Mouse (Mus musculus) heart, postnatal 14 days (tissue): ENCODE results near the gene Nr2f1. TPM values are rescaled to one million over a fixed set of nuclear protein-coding genes. Genes with fewer than 3 reads are reported as not detected.

Source experiments
- DNase-seq, 2 experiments: peaks; one replicate each; pipeline ENCODE4 v3.0.0; 2021 to 2022
- intact Hi-C: fragments of 180-260 bp; cut with DNase I; formaldehyde crosslinking; loops from one replicate; pipeline ENCODE4 v1.15.1; 2025
- total RNA-seq, 2 experiments: library from RNA; stranded (reverse); gene quantifications; 2 replicates each; pipeline ENCODE4 v1.2.3; 2021

The Nr2f1 gene
- total RNA-seq, 2 experiments from 2014 or later: 3.8 to 4.9 TPM

GRCm38 (mm10) chr13:78181930-78182558, 17.5 kb downstream of the Nr2f1 start:
- intact Hi-C loops: loop anchor here (10.0 kb wide), 2 partner anchors 317 to 1337 kb away; no protein-coding TSS in a partner anchor
- no peak for DNase-seq

DNA sequence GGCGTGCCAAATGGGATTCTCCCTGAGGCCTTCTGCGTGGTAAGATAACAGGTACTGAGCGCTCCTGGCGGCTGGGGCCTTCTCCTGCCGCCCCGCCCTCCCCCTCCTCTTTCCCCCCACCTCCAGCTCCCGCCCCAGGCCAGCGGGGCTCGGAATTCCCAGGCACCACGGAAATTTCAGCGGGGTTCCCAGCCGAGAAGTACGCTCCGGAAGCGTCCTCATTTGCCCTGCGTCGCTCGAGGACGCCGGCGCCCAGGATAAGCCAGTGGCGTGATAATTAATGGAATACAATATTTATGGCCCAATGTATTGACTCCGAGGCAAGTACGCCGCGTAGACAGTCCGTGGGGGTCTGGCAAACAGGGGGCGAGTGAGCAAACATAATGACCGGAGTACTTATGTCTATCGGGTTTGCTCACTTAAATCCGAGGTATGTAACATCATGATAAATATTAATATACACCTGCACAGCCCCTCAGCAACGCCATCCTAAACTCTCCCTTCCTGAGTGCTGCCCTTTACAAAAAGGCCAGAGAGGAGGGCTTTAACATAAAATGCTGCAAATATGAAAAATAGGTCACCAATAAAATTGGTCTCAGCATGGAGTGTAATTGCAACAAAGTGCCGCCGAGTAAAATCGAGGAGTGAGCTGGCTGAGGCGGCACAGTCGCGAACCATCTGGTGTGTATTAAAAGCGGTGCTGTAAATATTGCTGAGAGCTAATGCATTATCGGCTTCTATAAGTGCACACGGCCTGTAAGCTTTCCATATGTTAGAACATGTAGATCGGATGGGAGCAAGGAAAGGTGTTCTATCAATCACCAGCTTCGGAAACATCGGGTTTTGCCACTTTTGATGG, 18.3 kb downstream of the Nr2f1 start:
- intact Hi-C loops: loop anchor here (10.0 kb wide), 2 partner anchors 316 to 1336 kb away; no protein-coding TSS in a partner anchor

DNA sequence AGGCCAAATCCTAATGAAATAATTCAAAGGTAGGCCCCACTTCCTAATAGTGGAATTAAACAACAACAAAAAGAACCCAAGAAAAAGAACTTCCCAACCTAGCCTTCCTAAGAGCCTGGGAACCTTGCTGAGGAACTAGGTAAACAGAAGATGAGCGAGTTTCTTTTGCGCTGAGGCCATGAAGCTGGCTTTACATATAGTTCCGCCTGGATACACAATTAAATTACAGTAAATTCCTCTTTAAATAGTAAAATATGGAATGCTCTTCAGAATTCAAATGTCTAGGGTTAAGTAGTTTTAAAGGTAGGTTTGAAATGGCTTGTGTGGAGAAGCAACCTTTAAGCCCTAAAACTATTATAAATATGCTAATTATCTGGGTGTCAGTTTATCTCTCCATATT, 19.3 kb downstream of the Nr2f1 start:
- intact Hi-C loops: loop anchor here (10.0 kb wide), 2 partner anchors 315 to 1335 kb away; no protein-coding TSS in a partner anchor

More for the DNA sequence above, 18.3 kb downstream of the Nr2f1 start:
- DNase-seq: no peak

GRCm38 (mm10) chr13:78179312-78180097, 20.1 kb downstream of the Nr2f1 start:
- DNase-seq: no peak
- intact Hi-C loops: loop anchor here (10.0 kb wide), 2 partner anchors 315 to 1335 kb away; no protein-coding TSS in a partner anchor

More for the DNA sequence above, 19.3 kb downstream of the Nr2f1 start:
- DNase-seq: no peak

DNA sequence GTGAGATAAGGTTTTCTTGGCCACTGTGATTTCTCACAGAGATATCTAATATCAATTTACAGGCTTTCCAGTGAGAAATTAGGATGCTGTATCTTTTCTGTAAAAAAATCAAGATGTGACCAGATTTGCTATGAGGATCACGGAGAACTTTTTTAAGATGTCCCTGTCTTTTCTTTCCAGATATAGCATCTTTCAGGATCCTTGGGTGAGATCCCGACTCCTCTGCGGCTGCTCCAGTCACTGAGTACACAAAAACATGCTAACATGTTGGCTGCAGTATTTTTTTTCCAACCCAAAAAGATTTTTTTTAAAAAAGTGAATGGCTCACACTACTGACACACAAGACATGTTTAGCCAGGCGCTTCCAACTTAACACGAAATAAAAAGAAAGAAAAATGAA, 20.8 kb downstream of the Nr2f1 start:
- intact Hi-C loops: no loop called here
- DNase-seq: no peak

- intact Hi-C loops: no loop called here
- DNase-seq: no peak
Measured at GRCm38 (mm10) chr13:78178021-78178420, 21.5 kb downstream of the Nr2f1 start.

DNA sequence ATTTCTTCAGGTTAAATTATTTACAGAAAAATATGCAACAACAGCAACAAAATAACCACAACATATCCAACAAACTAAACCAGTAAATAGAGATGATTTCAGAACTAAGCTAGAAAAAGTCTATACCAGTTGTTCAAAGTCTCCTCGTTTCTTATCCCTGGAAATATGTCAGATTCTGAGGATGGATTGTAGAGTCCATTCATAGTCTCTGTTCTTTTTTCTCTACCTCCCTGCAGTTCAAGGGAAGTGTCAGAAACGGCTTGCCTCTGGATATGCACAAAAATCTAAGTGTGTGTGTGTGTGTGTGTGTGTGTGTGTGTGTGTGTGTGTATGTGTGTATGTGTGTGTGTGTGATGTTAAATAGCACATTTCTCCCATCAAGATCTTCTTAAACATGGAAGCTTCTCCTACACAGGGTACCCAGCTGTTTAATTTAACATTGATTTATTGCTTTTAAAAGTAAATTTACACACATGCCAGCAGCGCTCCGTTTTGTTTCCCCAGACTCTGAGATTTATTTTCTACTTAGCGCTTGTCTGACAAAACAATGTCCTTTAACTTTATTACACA, 22.1 kb downstream of the Nr2f1 start:
- no peak for DNase-seq
- intact Hi-C loops: no loop called here

DNA sequence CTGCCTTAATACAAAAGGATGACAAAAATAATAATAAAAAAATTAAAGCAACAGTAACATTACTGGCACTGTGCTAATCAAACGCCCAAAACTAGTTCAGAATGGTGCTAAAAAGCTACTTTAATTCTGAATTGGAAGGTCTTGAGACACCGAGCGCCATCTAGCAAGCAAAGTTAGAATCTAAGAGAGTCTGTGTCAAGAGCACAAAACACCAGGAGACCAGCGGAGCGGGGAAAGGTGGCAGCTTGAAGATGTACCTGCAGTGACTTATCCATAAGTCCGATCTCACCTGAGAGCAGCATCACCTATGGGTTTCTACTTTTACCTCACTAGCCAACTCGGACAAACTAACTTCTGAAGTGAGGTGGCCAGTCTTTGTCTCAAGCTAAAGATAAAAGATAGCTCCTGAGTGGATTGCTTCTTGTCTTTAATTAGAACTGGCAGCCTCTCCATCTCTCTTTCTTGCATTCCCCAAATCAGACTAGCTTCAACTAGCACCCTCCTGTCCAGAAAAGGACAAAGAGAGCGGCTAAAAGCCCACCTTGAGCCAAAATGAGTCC, 23.7 kb downstream of the Nr2f1 start:
- peak in 1 of 2 experiments; percentile 23 for DNase-seq
- intact Hi-C loops: no loop called here

DNA sequence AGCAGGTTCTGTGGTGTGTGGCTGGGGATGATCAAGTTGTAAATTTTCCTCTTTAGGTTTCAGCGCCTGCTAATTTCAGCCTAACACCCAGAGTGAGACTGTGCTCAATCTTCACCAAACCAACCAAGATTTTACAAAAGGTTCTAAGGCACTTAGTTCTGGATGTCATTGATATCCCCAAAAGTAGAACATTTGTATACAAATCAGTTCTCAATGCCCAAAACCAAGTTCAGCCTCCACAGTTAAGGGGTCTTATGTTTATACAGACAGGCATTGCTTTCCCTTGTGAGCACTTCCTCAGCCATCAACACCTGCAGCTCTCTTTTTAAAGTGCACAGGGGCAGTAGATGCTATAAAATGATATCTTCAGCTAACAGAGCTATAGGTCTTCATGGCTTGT, 24.7 kb downstream of the Nr2f1 start:
- no peak for DNase-seq
- intact Hi-C loops: no loop called here

DNA sequence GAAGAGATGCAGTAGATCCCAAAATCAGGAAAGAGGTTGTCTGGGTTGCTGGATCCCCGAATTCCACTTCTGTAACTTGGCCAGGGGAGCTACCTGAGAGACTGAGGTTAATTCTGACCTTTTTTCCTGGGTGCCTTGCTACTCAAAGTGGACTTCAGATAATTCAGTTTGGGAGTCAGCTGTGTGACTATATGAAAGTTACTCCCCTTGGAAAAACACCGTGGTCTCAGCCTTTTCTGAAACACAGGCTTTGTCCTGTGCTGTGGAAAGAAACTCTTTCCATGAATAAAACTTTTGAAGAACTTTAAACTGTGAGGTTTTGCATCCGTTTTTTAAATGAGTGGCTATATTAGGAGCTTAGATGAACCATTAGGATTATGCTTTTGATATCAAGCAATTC, 25.4 kb downstream of the Nr2f1 start:
- intact Hi-C loops: no loop called here
- no peak for DNase-seq

DNA sequence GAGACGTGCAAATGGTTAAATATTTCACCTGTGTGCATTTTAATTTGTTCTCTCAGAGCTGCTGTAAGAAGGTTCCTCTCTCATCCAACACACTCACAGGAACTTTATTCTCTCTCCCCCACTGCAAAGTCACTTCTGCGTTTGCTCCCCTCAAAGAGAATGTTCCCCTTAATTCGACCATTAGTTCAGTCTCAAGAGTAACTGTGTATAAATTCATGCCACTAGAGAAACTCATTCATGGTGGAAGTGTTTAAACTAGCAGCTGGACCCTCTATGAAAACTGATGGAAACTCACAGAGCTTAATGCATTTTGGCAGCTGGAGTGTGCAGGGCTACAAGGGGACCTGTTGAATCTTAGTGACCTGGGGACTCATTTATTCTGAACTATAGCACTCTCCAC, 26.7 kb downstream of the Nr2f1 start:
- intact Hi-C loops: no loop called here
- DNase-seq: no peak

- intact Hi-C loops: no loop called here
- no peak for DNase-seq
Measured at GRCm38 (mm10) chr13:78171984-78172636, 27.4 kb downstream of the Nr2f1 start.

GRCm38 (mm10) chr13:78171320-78171719, 28.2 kb downstream of the Nr2f1 start:
- peak; percentile 41 to 45 for DNase-seq
- intact Hi-C loops: no loop called here

DNA sequence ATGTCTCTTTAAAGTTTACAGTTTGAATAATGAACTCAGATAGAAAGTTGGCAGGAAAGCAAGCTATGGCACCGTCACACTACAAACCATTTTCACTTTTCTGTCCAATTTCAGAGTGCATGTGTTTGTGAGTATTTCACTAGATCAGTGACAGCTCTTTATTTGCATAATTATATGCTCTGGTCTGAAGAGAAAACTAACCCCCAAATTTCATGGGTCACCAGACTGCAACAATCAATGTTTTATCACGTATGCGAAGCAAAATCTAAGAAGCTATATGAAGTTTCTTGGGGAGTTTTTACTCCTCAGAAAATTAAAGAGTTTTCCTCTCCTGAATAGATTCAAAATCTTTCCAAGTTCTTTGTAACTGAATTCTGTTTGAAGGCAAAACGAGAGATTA, 31.4 kb downstream of the Nr2f1 start:
- no peak for DNase-seq
- intact Hi-C loops: no loop called here

DNA sequence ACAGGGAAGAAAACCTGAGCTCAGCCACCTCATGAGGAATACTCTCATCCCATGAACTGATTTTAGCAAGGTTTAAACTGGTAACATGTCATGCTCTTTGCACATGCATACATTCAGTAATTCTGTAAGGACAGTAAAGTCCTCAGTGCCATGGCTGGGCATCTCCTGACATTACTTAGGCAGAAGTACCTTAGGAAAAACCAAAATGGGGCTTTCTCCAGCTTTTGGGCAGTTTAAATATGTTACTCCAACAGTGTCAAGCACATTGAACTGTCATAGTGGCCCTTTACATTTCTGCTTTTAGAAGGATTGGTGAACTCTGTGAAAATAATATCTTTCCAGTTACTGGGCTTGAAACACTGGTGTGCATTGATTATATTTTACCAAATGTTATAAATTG, 34.6 kb downstream of the Nr2f1 start:
- no peak for DNase-seq
- intact Hi-C loops: no loop called here

DNA sequence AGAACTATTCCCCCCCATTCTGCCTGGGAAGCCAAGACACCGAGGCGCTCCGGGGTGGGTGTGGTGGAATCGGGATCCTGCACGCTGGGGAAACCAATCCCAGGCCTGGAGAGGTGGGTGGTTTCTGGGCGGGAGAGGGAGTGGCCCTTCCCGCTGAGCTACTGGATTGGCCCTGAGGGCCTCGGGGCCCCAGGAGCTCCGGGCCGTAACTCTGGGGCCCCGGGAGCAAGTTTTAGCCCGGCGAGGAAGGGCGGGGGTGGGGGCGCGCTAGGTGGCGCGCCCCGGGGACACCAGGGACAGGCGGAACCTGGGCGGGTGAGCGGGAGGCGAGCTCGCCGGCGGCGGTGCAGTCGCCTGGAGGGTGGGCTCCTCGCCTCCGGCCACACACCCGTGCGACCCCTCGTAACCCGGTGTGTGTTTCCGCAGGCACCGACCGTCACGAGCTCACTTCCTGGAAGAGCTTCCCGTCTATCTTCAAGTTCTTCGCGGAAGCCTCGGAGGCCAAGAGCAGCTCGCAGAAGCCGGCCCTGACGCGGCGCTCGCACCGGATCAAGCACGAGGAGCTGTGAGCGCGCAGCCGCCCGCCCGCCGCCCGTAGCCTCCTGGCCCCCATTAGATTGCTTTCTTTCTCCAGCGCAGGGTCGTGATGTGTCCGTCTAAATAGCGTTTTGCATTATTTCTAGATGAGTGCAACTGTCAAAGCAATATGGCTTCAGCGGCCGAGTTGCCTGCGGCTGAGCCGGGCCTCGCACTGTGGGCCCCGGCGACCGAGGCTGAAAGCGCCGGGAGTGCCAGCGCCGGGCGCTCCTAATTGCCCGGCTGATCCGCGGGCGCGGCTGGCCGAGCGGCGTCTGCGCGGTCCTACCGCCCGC, 36.2 kb downstream of the Nr2f1 start:
- intact Hi-C loops: no loop called here
- peak; percentile 52 to 57 for DNase-seq

DNA sequence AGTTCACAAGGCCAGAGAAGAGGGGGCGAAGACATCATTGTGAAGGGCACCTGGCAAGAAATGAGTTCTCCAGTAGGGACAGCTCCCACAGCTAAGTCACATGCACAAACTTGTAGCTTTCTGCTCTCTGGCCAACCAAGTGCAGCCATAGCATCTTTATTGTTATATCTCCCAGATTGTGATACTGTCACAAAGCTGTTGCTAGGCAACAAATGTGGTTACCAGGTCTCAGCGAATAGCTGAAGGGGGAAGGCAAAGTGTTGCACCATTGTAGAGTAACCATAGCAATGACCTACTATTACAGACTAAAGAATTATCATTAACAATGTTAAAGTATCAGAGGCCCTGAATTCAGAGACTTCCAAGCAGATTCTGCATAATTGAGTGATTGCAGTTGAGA, 37.4 kb downstream of the Nr2f1 start:
- intact Hi-C loops: no loop called here
- DNase-seq: no peak

- DNase-seq: no peak
- intact Hi-C loops: no loop called here
Measured at GRCm38 (mm10) chr13:78157465-78157864, 42.1 kb downstream of the Nr2f1 start.
